Mouse (Mus musculus): ENCODE measurements around the gene Pth2. TPM values are rescaled to one million over a fixed set of nuclear protein-coding genes. Genes with fewer than 3 reads are reported as not detected.

Gene Pth2
- polyA plus RNA-seq, 1 experiment = 21.9 TPM

DNA sequence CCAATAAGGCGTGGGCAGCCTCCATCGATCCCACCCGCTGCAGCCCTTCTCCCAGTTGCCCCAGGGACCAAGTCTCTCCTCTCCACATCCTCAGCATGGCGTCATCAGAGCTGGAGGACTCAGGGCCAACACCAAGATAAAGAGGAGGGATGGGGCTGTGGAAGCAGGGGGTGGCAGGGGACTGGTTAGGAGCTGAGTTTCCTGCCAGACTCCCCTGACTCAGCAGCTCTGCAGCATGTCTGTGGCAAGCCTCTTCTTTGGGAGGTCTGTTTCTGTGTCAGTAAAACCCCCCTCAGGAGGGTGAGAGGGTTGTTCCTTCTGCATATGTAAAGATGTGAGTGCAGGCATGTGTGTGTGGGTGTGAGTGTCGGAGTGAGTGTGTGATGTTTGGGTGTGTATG lies 16.2 kb downstream of the Pth2 start:
- TF ChIP-seq POLR2A (IDR thresholded peaks at IDR 0.05; ENCODE audit: control insufficient read depth, low read depth, low read length) (no peak), CTCF (IDR thresholded peaks at IDR 0.05; ENCODE audit: control insufficient read depth, insufficient read depth, insufficient replicate concordance, low read depth, low read length) (no peak)
- Histone ChIP-seq H3K4me1 (ENCODE audit: control insufficient read depth, insufficient read depth, low read length) (no peaks in the 10 kb centered on the region; the same call in 1 of the 2 replicates), H3K4me3 (ENCODE audit: control insufficient read depth, low read depth, low read length) (no peak overlapping the region), H3K36me3 (ENCODE audit: control insufficient read depth, insufficient read depth, low read length) (peaks cover 3% of the 10 kb centered on the region), H3K27me3 (ENCODE audit: control insufficient read depth, insufficient read depth, low read length) (no peaks in the 10 kb centered on the region), H3K27ac (ENCODE audit: control insufficient read depth, insufficient read depth, low read depth, low read length) (no peak overlapping the region)

GRCm38 (mm10) chr7:45198435-45198834 lies 17.6 kb downstream of the Pth2 start:
- H3K27ac ChIP-seq (ENCODE audit: control insufficient read depth, insufficient read depth, low read depth, low read length) = no peak overlapping the region
- no peaks in the 10 kb centered on the region for H3K27me3 ChIP-seq (ENCODE audit: control insufficient read depth, insufficient read depth, low read length)
- H3K4me1 ChIP-seq (ENCODE audit: control insufficient read depth, insufficient read depth, low read length) = no peaks in the 10 kb centered on the region; the same call in 1 of the 2 replicates
- H3K4me3 ChIP-seq (ENCODE audit: control insufficient read depth, low read depth, low read length) = no peak overlapping the region
- H3K36me3 ChIP-seq (ENCODE audit: control insufficient read depth, insufficient read depth, low read length) = peaks cover 3% of the 10 kb centered on the region
- TF ChIP-seq CTCF (IDR thresholded peaks at IDR 0.05; ENCODE audit: control insufficient read depth, insufficient read depth, insufficient replicate concordance, low read depth, low read length) (peak; percentile 73; the same call in 1 of the 2 replicates), POLR2A (IDR thresholded peaks at IDR 0.05; ENCODE audit: control insufficient read depth, low read depth, low read length) (no peak)

DNA sequence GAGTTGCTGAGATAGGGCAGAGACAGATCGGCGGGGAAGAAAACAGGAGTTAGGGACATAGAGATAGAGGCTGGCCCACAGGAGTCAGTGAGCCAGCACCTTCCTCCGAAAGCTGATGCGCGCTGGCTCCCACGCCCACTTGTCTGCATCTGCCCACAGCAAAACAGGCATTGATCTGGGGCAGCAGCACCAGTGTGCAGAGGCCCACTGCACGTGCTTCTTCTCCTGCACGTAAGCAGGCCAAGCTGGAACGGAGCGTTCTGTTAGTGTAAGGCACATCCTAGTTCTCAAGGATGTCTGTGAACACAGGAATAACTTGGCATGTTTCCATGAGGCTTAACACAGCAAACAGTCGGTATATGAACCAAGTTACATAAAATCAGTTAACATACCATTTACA lies 18.2 kb downstream of the Pth2 start:
- Histone ChIP-seq H3K4me3 (ENCODE audit: control insufficient read depth, low read depth, low read length) (no peak overlapping the region), H3K4me1 (ENCODE audit: control insufficient read depth, insufficient read depth, low read length) (no peaks in the 10 kb centered on the region; the same call in 1 of the 2 replicates), H3K36me3 (ENCODE audit: control insufficient read depth, insufficient read depth, low read length) (no peaks in the 10 kb centered on the region; the same call in none of the 2 replicates), H3K27me3 (ENCODE audit: control insufficient read depth, insufficient read depth, low read length) (no peaks in the 10 kb centered on the region), H3K27ac (ENCODE audit: control insufficient read depth, insufficient read depth, low read depth, low read length) (no peak overlapping the region)
- no peak for TF ChIP-seq CTCF (IDR thresholded peaks at IDR 0.05; ENCODE audit: control insufficient read depth, insufficient read depth, insufficient replicate concordance, low read depth, low read length)
- TF ChIP-seq POLR2A (IDR thresholded peaks at IDR 0.05; ENCODE audit: control insufficient read depth, low read depth, low read length) = no peak

GRCm38 (mm10) chr7:45202654-45203053 lies 21.9 kb downstream of the Pth2 start:
- Histone ChIP-seq H3K4me3 (ENCODE audit: control insufficient read depth, low read depth, low read length) (no peak overlapping the region), H3K27me3 (ENCODE audit: control insufficient read depth, insufficient read depth, low read length) (no peaks in the 10 kb centered on the region), H3K36me3 (ENCODE audit: control insufficient read depth, insufficient read depth, low read length) (no peaks in the 10 kb centered on the region), H3K4me1 (ENCODE audit: control insufficient read depth, insufficient read depth, low read length) (no peaks in the 10 kb centered on the region; the same call in 1 of the 2 replicates), H3K27ac (ENCODE audit: control insufficient read depth, insufficient read depth, low read depth, low read length) (no peak overlapping the region)
- TF ChIP-seq POLR2A (IDR thresholded peaks at IDR 0.05; ENCODE audit: control insufficient read depth, low read depth, low read length) (no peak), CTCF (IDR thresholded peaks at IDR 0.05; ENCODE audit: control insufficient read depth, insufficient read depth, insufficient replicate concordance, low read depth, low read length) (no peak)

- TF ChIP-seq CTCF (IDR thresholded peaks at IDR 0.05; ENCODE audit: control insufficient read depth, insufficient read depth, insufficient replicate concordance, low read depth, low read length) (no peak), POLR2A (IDR thresholded peaks at IDR 0.05; ENCODE audit: control insufficient read depth, low read depth, low read length) (peak; percentile 98)
- Histone ChIP-seq H3K4me1 (ENCODE audit: control insufficient read depth, insufficient read depth, low read length) (no peaks in the 10 kb centered on the region), H3K4me3 (ENCODE audit: control insufficient read depth, low read depth, low read length) (peak within 1 kb of the TSS; percentile 69), H3K27me3 (ENCODE audit: control insufficient read depth, insufficient read depth, low read length) (no peaks in the 10 kb centered on the region), H3K27ac (ENCODE audit: control insufficient read depth, insufficient read depth, low read depth, low read length) (peak within 1 kb of the TSS; percentile 91), H3K36me3 (ENCODE audit: control insufficient read depth, insufficient read depth, low read length) (0 out of 2 replicates have a peak, but pooled peaks cover 1% of the 10 kb centered on the region)
Observed at GRCm38 (mm10) chr7:45204380-45205143, 23.8 kb downstream of the Pth2 start, which contains the start of gene Ccdc155. Gene Ccdc155, minus strand, starts transcription at chr7:45204892.

GRCm38 (mm10) chr7:45208260-45208659 lies 27.5 kb downstream of the Pth2 start:
- TF ChIP-seq CTCF (IDR thresholded peaks at IDR 0.05; ENCODE audit: control insufficient read depth, insufficient read depth, insufficient replicate concordance, low read depth, low read length) (no peak), POLR2A (IDR thresholded peaks at IDR 0.05; ENCODE audit: control insufficient read depth, low read depth, low read length) (no peak)
- Histone ChIP-seq H3K36me3 (ENCODE audit: control insufficient read depth, insufficient read depth, low read length) (peaks cover 7% of the 10 kb centered on the region), H3K4me1 (ENCODE audit: control insufficient read depth, insufficient read depth, low read length) (peaks cover 2% of the 10 kb centered on the region; the same call in 1 of the 2 replicates), H3K27me3 (ENCODE audit: control insufficient read depth, insufficient read depth, low read length) (no peaks in the 10 kb centered on the region), H3K27ac (ENCODE audit: control insufficient read depth, insufficient read depth, low read depth, low read length) (no peak overlapping the region), H3K4me3 (ENCODE audit: control insufficient read depth, low read depth, low read length) (no peak overlapping the region)

- TF ChIP-seq POLR2A (IDR thresholded peaks at IDR 0.05; ENCODE audit: control insufficient read depth, low read depth, low read length) = no peak
- TF ChIP-seq CTCF (IDR thresholded peaks at IDR 0.05; ENCODE audit: control insufficient read depth, insufficient read depth, insufficient replicate concordance, low read depth, low read length) = no peak
- H3K27ac ChIP-seq (ENCODE audit: control insufficient read depth, insufficient read depth, low read depth, low read length) = peak overlapping the region; percentile 97
- no peaks in the 10 kb centered on the region for H3K27me3 ChIP-seq (ENCODE audit: control insufficient read depth, insufficient read depth, low read length)
- peaks cover 5% of the 10 kb centered on the region for H3K4me1 ChIP-seq (ENCODE audit: control insufficient read depth, insufficient read depth, low read length)
- peak overlapping the region; percentile 93 for H3K4me3 ChIP-seq (ENCODE audit: control insufficient read depth, low read depth, low read length)
- peaks cover 7% of the 10 kb centered on the region for H3K36me3 ChIP-seq (ENCODE audit: control insufficient read depth, insufficient read depth, low read length)
Observed at GRCm38 (mm10) chr7:45211070-45211469, 30.3 kb downstream of the Pth2 start.

All from testis, adult 2 months (tissue).